Mouse (Mus musculus): ENCODE measurements at regions not wholly inside any gene's neighbourhood (a gene's known extent, or its start where the extent isn't known, plus 50 kb on each side); places are given as distances from the start of the nearest gene placed in this dataset.
"Not testable (repeated sequence)": the region's sequence is repeated elsewhere in the genome, so short reads cannot be mapped to it uniquely, and the experiment has no call there.

DNA sequence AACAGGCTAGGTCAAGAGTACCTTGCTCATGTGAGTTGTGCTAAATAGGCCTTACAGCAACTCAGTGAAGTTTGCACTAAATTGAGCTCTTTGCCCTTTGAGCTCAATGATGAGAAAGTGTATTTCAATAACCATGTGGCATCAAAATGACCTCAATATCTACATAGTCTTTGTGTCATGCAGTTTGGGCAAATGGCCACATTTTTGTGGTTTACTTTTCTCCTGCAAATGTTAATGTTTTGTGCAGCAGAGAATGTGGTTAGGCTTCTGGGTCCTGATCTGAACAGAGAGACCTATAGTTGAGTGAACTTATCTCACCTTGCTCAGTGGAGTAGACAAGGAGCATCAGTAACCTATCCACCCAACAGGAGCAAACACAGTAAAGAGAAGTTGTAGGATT lies 441.6 kb downstream of the Inhba start:
- H3K27ac ChIP-seq (ENCODE audit: insufficient read depth, low read length): no peak overlapping the region
- no peaks in the 10 kb centered on the region for H3K4me1 ChIP-seq (ENCODE audit: control insufficient read depth, insufficient read depth, low read length)
- no peak overlapping the region for H3K4me3 ChIP-seq (ENCODE audit: insufficient read depth, low read length)
- TF ChIP-seq CTCF (IDR thresholded peaks at IDR 0.05; ENCODE audit: extremely low read depth, insufficient read depth, low read length) (no peak), POLR2A (IDR thresholded peaks at IDR 0.05; ENCODE audit: extremely low read depth, insufficient read depth, low read length) (no peak)

DNA sequence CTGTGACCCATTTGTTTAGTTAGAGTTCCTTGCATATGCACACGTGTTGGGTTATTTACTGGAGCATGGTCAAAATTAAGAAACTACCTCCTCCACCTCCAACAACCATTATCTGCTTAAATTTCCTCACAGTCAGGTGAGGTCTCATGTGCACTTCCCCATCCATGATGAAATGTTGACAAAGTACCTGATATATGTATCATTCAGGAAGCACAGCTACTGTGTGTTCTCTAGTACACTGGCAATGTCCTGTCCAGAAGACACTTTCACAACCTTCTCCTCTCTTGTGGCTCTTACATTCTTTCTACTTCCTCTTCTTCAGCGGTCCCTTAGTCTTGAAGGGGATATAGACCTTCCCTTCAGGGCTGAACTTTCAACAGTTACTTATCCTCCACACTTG lies 448.1 kb downstream of the Inhba start:
- Histone ChIP-seq H3K27ac (ENCODE audit: insufficient read depth, low read length) (no peak overlapping the region), H3K4me3 (ENCODE audit: insufficient read depth, low read length) (no peak overlapping the region), H3K4me1 (ENCODE audit: control insufficient read depth, insufficient read depth, low read length) (no peaks in the 10 kb centered on the region)
- TF ChIP-seq CTCF (IDR thresholded peaks at IDR 0.05; ENCODE audit: extremely low read depth, insufficient read depth, low read length) (no peak), POLR2A (IDR thresholded peaks at IDR 0.05; ENCODE audit: extremely low read depth, insufficient read depth, low read length) (no peak)

DNA sequence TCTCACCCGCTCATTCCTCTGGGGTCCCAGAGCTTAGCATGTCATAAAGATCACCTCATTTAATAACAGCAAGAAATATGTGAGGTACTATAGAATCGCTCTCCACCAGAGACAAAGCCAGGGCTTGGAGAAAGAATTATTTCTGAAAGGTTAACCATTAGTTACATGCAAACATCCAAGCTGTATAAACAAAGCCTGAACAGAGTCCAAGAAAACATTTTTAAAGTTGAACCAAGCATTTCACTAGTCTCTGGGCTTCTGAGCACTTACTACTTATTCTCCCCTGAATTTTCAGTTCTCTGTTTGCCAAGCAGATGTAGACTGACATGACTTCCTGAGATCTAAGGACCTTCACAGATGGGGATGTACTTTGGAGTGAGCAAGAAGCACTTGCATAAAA lies 450.0 kb downstream of the Inhba start:
- no peak overlapping the region for H3K27ac ChIP-seq (ENCODE audit: insufficient read depth, low read length)

DNA sequence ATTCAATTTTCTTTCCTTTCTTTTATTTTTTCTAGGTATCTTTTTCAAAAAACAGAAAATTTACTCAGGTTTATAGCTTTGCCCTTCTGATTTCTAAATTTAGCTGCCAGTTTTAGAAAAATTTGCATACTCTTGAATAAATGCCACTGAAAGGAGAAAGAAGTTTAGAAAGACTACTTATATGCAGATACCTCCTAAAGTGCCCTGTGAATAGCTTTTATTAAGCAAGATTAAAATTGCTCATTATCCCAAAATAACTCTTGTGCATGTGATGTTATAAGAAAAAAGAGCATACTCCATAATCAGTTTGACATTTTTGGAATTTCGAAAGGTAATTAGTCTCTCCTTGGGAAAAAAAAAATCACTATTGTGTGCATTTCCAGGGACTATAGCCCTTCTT lies 453.2 kb downstream of the Inhba start:
- Histone ChIP-seq H3K27ac (ENCODE audit: insufficient read depth, low read length) (no peak overlapping the region), H3K4me1 (ENCODE audit: control insufficient read depth, insufficient read depth, low read length) (no peaks in the 10 kb centered on the region), H3K4me3 (ENCODE audit: insufficient read depth, low read length) (no peak overlapping the region)
- no peak for TF ChIP-seq POLR2A (IDR thresholded peaks at IDR 0.05; ENCODE audit: extremely low read depth, insufficient read depth, low read length)
- TF ChIP-seq CTCF (IDR thresholded peaks at IDR 0.05; ENCODE audit: extremely low read depth, insufficient read depth, low read length): no peak

More for the DNA sequence above, 450.0 kb downstream of the Inhba start:
- no peak overlapping the region for H3K4me3 ChIP-seq (ENCODE audit: insufficient read depth, low read length)
- H3K4me1 ChIP-seq (ENCODE audit: control insufficient read depth, insufficient read depth, low read length): no peaks in the 10 kb centered on the region
- TF ChIP-seq CTCF (IDR thresholded peaks at IDR 0.05; ENCODE audit: extremely low read depth, insufficient read depth, low read length) (no peak), POLR2A (IDR thresholded peaks at IDR 0.05; ENCODE audit: extremely low read depth, insufficient read depth, low read length) (no peak)

- no peak overlapping the region for H3K4me3 ChIP-seq (ENCODE audit: insufficient read depth, low read length)
- H3K4me1 ChIP-seq (ENCODE audit: control insufficient read depth, insufficient read depth, low read length): no peaks in the 10 kb centered on the region
- H3K27ac ChIP-seq (ENCODE audit: insufficient read depth, low read length): no peak overlapping the region
- TF ChIP-seq CTCF (IDR thresholded peaks at IDR 0.05; ENCODE audit: extremely low read depth, insufficient read depth, low read length) (no peak), POLR2A (IDR thresholded peaks at IDR 0.05; ENCODE audit: extremely low read depth, insufficient read depth, low read length) (no peak)
Observed at GRCm38 (mm10) chr13:16465317-16465716, 453.7 kb downstream of the Inhba start.

DNA sequence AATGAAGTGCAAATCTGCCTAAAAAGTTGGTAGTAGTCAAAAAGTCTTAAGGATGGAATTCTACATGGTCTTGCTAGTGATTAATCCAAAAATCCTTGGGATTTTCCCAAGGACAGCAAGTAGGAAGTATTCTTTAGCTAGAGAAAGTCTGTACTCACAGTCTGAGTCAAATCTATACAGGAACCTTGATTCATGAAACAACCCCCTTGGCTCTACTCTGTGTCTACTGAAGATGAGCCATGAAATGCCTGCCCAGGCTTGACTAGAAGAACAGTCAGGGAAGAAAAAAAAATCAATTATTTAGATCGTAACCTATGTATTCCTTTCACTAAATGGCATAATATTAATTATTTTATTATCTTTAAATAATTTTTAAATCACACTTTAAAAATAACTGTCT lies 454.2 kb downstream of the Inhba start:
- TF ChIP-seq CTCF (IDR thresholded peaks at IDR 0.05; ENCODE audit: extremely low read depth, insufficient read depth, low read length): no peak
- TF ChIP-seq POLR2A (IDR thresholded peaks at IDR 0.05; ENCODE audit: extremely low read depth, insufficient read depth, low read length): no peak
- no peak overlapping the region for H3K27ac ChIP-seq (ENCODE audit: insufficient read depth, low read length)
- no peak overlapping the region for H3K4me3 ChIP-seq (ENCODE audit: insufficient read depth, low read length)
- no peaks in the 10 kb centered on the region for H3K4me1 ChIP-seq (ENCODE audit: control insufficient read depth, insufficient read depth, low read length)

DNA sequence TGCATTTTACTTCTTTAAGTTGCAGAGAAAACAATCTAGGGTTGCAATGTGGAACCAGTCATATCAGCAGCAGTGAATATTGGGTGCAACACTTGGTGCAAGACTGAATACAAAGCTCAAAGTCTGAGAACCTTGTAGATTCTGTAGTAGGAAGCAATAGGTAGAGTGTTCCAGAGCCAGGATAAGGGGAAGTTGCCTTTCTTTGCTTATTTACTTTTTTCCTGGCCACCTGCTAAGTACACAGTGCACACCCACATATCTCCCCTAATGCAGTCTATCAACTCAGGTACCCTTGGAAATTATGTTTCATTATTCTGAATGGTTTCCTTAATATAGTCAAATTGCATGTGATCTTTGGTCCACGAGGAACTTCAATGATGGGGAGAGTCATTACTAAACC lies 464.9 kb downstream of the Inhba start:
- H3K4me1 ChIP-seq (ENCODE audit: control insufficient read depth, insufficient read depth, low read length): no peaks in the 10 kb centered on the region
- H3K27ac ChIP-seq (ENCODE audit: insufficient read depth, low read length): no peak overlapping the region
- TF ChIP-seq POLR2A (IDR thresholded peaks at IDR 0.05; ENCODE audit: extremely low read depth, insufficient read depth, low read length) (no peak), CTCF (IDR thresholded peaks at IDR 0.05; ENCODE audit: extremely low read depth, insufficient read depth, low read length) (no peak)
- H3K4me3 ChIP-seq (ENCODE audit: insufficient read depth, low read length): no peak overlapping the region

DNA sequence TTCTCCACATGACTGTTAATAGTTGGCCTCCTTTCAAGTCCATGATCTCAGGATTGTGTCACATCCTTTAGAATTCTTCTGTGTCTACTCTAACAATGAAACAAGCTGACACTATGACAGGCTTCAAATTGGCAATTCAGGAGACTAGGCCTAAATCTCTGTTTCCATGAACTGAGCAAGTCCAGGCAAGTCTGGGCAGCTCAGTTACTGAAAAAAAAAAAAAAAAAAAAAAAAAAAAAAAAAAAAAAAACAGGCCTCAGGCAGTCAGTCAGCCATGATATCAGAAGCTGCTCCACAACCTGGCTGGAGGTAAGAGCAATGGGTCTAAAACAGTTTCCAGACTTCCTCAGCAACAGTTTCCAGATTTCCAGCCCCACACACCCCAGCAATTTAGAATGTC lies 475.6 kb downstream of the Inhba start:
- Histone ChIP-seq H3K4me3 (ENCODE audit: insufficient read depth, low read length) (no peak overlapping the region), H3K4me1 (ENCODE audit: control insufficient read depth, insufficient read depth, low read length) (no peaks in the 10 kb centered on the region), H3K27ac (ENCODE audit: insufficient read depth, low read length) (no peak overlapping the region)
- TF ChIP-seq POLR2A (IDR thresholded peaks at IDR 0.05; ENCODE audit: extremely low read depth, insufficient read depth, low read length) (no peak), CTCF (IDR thresholded peaks at IDR 0.05; ENCODE audit: extremely low read depth, insufficient read depth, low read length) (no peak)

DNA sequence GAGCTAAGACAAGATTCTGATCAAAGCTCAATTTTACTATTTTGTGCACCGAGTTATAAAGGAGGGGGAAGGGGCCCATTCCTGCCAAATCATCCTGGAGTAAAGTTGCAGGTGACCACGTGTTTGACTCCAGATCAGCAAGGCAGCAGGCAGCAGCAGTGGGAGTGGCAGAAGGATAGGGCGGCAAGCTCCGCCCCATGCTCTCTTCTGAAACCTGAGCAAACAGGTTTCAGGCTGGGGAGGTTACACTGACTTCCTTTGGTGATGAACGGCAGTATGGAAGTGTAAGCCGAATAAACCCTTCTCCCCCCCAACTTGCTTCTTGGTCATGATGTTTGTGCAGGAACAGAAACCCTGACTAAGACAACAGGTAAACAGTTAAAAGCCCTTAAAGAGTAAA lies 479.0 kb downstream of the Inhba start:
- not testable (repeated sequence) for H3K4me1 ChIP-seq (ENCODE audit: control insufficient read depth, insufficient read depth, low read length); H3K4me3 ChIP-seq (ENCODE audit: insufficient read depth, low read length); H3K27ac ChIP-seq (ENCODE audit: insufficient read depth, low read length)

GRCm38 (mm10) chr13:16498052-16498451 lies 486.4 kb downstream of the Inhba start:
- no peak overlapping the region for H3K4me3 ChIP-seq (ENCODE audit: insufficient read depth, low read length)
- H3K4me1 ChIP-seq (ENCODE audit: control insufficient read depth, insufficient read depth, low read length): no peaks in the 10 kb centered on the region
- TF ChIP-seq CTCF (IDR thresholded peaks at IDR 0.05; ENCODE audit: extremely low read depth, insufficient read depth, low read length) (no peak), POLR2A (IDR thresholded peaks at IDR 0.05; ENCODE audit: extremely low read depth, insufficient read depth, low read length) (no peak)
- no peak overlapping the region for H3K27ac ChIP-seq (ENCODE audit: insufficient read depth, low read length)

DNA sequence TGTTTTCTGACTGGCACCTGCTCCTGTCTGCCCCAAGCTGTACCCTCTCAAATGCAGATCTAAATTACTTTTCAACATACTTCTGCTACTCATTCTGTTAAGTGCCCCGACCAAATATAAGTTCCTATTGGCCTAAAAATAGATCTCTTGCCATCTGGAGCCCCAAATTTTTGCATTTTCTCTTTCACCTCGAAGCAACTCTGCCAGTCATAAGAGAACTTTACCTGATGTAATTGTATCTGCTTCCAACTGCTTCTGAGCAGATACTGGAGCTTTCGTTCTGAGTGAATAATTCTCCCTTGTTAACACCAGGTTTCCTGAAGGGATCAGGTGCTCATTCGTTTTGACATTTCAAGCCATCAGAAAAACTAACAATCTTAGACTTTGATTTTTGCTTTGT lies 501.2 kb downstream of the Inhba start:
- Histone ChIP-seq H3K4me3 (ENCODE audit: insufficient read depth, low read length) (no peak overlapping the region), H3K27ac (ENCODE audit: insufficient read depth, low read length) (no peak overlapping the region), H3K4me1 (ENCODE audit: control insufficient read depth, insufficient read depth, low read length) (no peaks in the 10 kb centered on the region)
- no peak for TF ChIP-seq POLR2A (IDR thresholded peaks at IDR 0.05; ENCODE audit: extremely low read depth, insufficient read depth, low read length)
- TF ChIP-seq CTCF (IDR thresholded peaks at IDR 0.05; ENCODE audit: extremely low read depth, insufficient read depth, low read length): no peak
